Mouse (Mus musculus) neural tube, embryonic 13.5 days (tissue): ENCODE measurements at regions not wholly inside any gene's neighbourhood (a gene's known extent, or its start where the extent isn't known, plus 50 kb on each side); places are given as distances from the start of the nearest gene placed in this dataset.
"Not testable (repeated sequence)": the region's sequence is repeated elsewhere in the genome, so short reads cannot be mapped to it uniquely, and the experiment has no call there.

Source experiments
- ATAC-seq: fragments of 200-750 bp; cut with Nextera tagmentation; 2 replicates; pipeline ENCODE4 v1.8.0; 2017; ENCODE audit warnings: low read depth, mild to moderate bottlenecking, moderate TSS enrichment, moderate library complexity
- H3K27ac ChIP-seq: fragments of 300-500 bp; sonication (generic); replicated peaks from 2 replicates; pipeline ENCODE4 v1.5.1; 2015; ENCODE audit warnings: moderate library complexity, mild to moderate bottlenecking, inconsistent platforms
- H3K27me3 ChIP-seq: fragments of 300-500 bp; sonication (generic); 2 replicates; pipeline ENCODE4 v1.6.1; 2015; ENCODE audit warnings: mild to moderate bottlenecking, inconsistent platforms
- H3K36me3 ChIP-seq: fragments of 300-500 bp; sonication (generic); 2 replicates; pipeline ENCODE4 v1.6.1; 2015; ENCODE audit warnings: mild to moderate bottlenecking, inconsistent platforms
- H3K4me1 ChIP-seq: fragments of 300-500 bp; sonication (generic); replicated peaks from 2 replicates; pipeline ENCODE4 v1.6.1; 2015; ENCODE audit warnings: inconsistent platforms
- H3K4me2 ChIP-seq: fragments of 300-500 bp; sonication (generic); 2 replicates; pipeline ENCODE4 v1.6.1; 2015; ENCODE audit warnings: inconsistent platforms, mild to moderate bottlenecking, moderate library complexity
- H3K4me3 ChIP-seq: fragments of 300-500 bp; sonication (generic); 2 replicates; pipeline ENCODE4 v1.5.1; 2015; ENCODE audit warnings: mild to moderate bottlenecking, inconsistent platforms
- H3K9ac ChIP-seq: fragments of 300-500 bp; sonication (generic); 2 replicates; pipeline ENCODE4 v1.6.1; 2015; ENCODE audit warnings: moderate library complexity, mild to moderate bottlenecking, inconsistent platforms
- H3K9me3 ChIP-seq: fragments of 300-500 bp; sonication (generic); 2 replicates; pipeline ENCODE4 v1.6.1; 2016; ENCODE audit warnings: inconsistent platforms
- WGBS: fragments of 180-500 bp; shearing (Covaris S2); methylation state at CpG from one replicate; pipeline ENCODE4 v1.1.7; 2015; 5-methylcytosine and 5-hydroxymethylcytosine counted together

GRCm38 (mm10) chr9:78769168-78769567 is 153.8 kb downstream of the Cd109 start:
- H3K4me1 ChIP-seq, result no peaks in the 10 kb centered on the region
- no peak for ATAC-seq
- no peaks in the 10 kb centered on the region for H3K9me3 ChIP-seq
- no peak overlapping the region for H3K4me3 ChIP-seq
- 42% methylated on average over 5 of the region's 5 CpGs for WGBS
- no peak overlapping the region for H3K27ac ChIP-seq
- no peaks in the 10 kb centered on the region for H3K36me3 ChIP-seq
- H3K9ac ChIP-seq, result no peak overlapping the region
- no peak overlapping the region for H3K4me2 ChIP-seq
- H3K27me3 ChIP-seq, result no peaks in the 10 kb centered on the region

GRCm38 (mm10) chr9:78773936-78774335 is 158.6 kb downstream of the Cd109 start:
- H3K4me2 ChIP-seq, result no peak overlapping the region
- H3K27me3 ChIP-seq, result no peaks in the 10 kb centered on the region; the same call in 1 of the 2 replicates
- H3K36me3 ChIP-seq, result no peaks in the 10 kb centered on the region
- no peak overlapping the region for H3K27ac ChIP-seq
- no peaks in the 10 kb centered on the region for H3K9me3 ChIP-seq
- no peak for ATAC-seq
- no peaks in the 10 kb centered on the region for H3K4me1 ChIP-seq
- H3K4me3 ChIP-seq, result no peak overlapping the region
- 57% methylated on average over 3 of the region's 3 CpGs for WGBS
- H3K9ac ChIP-seq, result no peak overlapping the region

GRCm38 (mm10) chr9:78775462-78775861 is 160.1 kb downstream of the Cd109 start:
- ATAC-seq, result peak; percentile 47; the same call in 1 of the 2 replicates
- no peak overlapping the region for H3K4me3 ChIP-seq
- no peak overlapping the region for H3K27ac ChIP-seq
- H3K4me2 ChIP-seq, result no peak overlapping the region
- H3K9ac ChIP-seq, result no peak overlapping the region
- H3K9me3 ChIP-seq, result no peaks in the 10 kb centered on the region
- WGBS, result 13% methylated on average over 5 of the region's 5 CpGs
- H3K4me1 ChIP-seq, result no peaks in the 10 kb centered on the region
- H3K27me3 ChIP-seq, result no peaks in the 10 kb centered on the region; the same call in 1 of the 2 replicates
- no peaks in the 10 kb centered on the region for H3K36me3 ChIP-seq

- no peak overlapping the region for H3K27ac ChIP-seq
- no peak for ATAC-seq
- no peaks in the 10 kb centered on the region for H3K27me3 ChIP-seq
- no peaks in the 10 kb centered on the region for H3K36me3 ChIP-seq
- H3K4me3 ChIP-seq, result no peak overlapping the region
- H3K9me3 ChIP-seq, result no peaks in the 10 kb centered on the region
- H3K4me1 ChIP-seq, result no peaks in the 10 kb centered on the region
- H3K4me2 ChIP-seq, result no peak overlapping the region
- H3K9ac ChIP-seq, result no peak overlapping the region
- 89% methylated on average over 4 of the region's 4 CpGs for WGBS
These were observed 165.2 kb downstream of the Cd109 start for GRCm38 (mm10) chr9:78780595-78780994.

GRCm38 (mm10) chr9:78782297-78782696 is 167.0 kb downstream of the Cd109 start:
- Histone ChIP-seq H3K27me3 (peaks cover 2% of the 10 kb centered on the region; the same call in 1 of the 2 replicates), H3K4me3 (no peak overlapping the region), H3K4me1 (no peaks in the 10 kb centered on the region), H3K36me3 (no peaks in the 10 kb centered on the region), H3K9me3 (no peaks in the 10 kb centered on the region), H3K4me2 (no peak overlapping the region), H3K9ac (no peak overlapping the region), H3K27ac (no peak overlapping the region)
- 92% methylated on average over 4 of the region's 4 CpGs for WGBS
- no peak for ATAC-seq

DNA sequence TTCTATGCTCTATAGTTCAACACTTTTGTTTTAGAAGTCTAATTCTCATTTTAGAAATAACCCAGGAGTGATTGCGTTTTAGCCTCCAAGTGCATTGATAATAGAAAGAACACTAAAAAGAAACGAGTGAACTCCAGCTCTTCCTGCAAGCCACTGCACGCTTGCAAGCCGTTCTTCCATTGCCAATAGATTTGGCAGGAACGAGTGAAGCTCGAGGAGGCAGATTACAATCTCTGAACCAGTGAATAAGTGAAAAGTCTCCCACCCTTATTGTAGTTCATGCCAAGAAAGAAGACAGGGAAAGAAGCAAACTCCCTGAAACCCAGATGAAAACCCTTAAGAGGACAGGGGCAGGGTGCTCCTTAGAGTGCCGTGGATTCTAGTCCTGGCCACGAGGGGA is 167.5 kb downstream of the Cd109 start:
- H3K27me3 ChIP-seq, result peaks cover 4% of the 10 kb centered on the region; the same call in 1 of the 2 replicates
- H3K4me3 ChIP-seq, result no peak overlapping the region
- H3K9me3 ChIP-seq, result no peaks in the 10 kb centered on the region
- no peak overlapping the region for H3K9ac ChIP-seq
- H3K36me3 ChIP-seq, result no peaks in the 10 kb centered on the region
- ATAC-seq, result no peak
- H3K4me2 ChIP-seq, result no peak overlapping the region
- H3K4me1 ChIP-seq, result no peaks in the 10 kb centered on the region
- WGBS, result 77% methylated on average over 8 of the region's 8 CpGs
- no peak overlapping the region for H3K27ac ChIP-seq

DNA sequence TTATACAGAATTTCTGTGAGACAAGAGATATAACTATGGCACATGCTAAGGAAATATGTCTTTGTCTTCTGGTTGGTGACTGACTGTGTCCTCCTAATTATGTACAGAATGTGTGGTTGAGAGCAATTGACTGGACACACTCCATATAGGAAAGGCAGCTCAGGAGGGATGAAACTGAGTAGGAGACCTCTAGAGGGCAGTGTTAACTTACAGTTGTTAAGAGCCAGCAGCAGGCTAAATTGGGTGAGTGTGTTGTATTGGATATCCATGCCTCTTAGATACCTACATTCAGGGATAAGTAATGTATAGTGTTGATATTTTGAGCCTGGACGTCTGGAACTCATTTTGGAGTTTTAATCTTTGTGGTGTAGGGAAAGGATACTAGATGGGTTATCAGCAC is 172.5 kb downstream of the Cd109 start:
- H3K36me3 ChIP-seq, result no peaks in the 10 kb centered on the region
- no peak overlapping the region for H3K4me3 ChIP-seq
- peaks cover 4% of the 10 kb centered on the region; the same call in 1 of the 2 replicates for H3K27me3 ChIP-seq
- no peak overlapping the region for H3K4me2 ChIP-seq
- WGBS, result 6% methylated on average over 1 of the region's 1 CpGs
- H3K9me3 ChIP-seq, result no peaks in the 10 kb centered on the region
- peak; percentile 91 for ATAC-seq
- H3K9ac ChIP-seq, result no peak overlapping the region
- no peaks in the 10 kb centered on the region for H3K4me1 ChIP-seq
- no peak overlapping the region for H3K27ac ChIP-seq

- Histone ChIP-seq H3K36me3 (no peaks in the 10 kb centered on the region), H3K4me2 (no peak overlapping the region), H3K27me3 (peaks cover 4% of the 10 kb centered on the region; the same call in 1 of the 2 replicates), H3K4me3 (no peak overlapping the region), H3K4me1 (no peaks in the 10 kb centered on the region), H3K9me3 (no peaks in the 10 kb centered on the region), H3K27ac (no peak overlapping the region), H3K9ac (no peak overlapping the region)
- no peak for ATAC-seq
These were observed 174.4 kb downstream of the Cd109 start for GRCm38 (mm10) chr9:78789703-78790102.

DNA sequence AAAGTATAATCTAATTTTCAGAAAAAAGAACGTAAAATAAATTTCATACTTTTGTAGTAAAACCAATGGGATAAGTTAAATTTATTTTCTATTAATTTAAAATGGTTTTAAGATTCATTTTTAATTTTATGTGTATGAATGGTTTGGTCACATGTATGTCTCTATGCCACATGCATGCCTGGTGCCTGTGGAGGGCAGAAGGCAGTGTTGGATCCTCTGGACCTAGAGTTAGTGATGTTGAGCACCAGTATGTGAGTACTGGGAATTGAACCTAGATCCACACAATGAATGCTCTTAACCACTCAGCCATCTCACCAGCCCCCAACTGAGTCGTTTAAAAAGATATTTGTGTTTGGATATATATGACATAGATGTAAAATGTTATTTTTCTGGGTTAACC is 174.8 kb downstream of the Cd109 start:
- Histone ChIP-seq H3K4me3 (no peak overlapping the region), H3K4me2 (no peak overlapping the region), H3K9ac (no peak overlapping the region), H3K27ac (no peak overlapping the region), H3K9me3 (no peaks in the 10 kb centered on the region), H3K4me1 (no peaks in the 10 kb centered on the region), H3K27me3 (peaks cover 4% of the 10 kb centered on the region; the same call in 1 of the 2 replicates), H3K36me3 (no peaks in the 10 kb centered on the region)
- ATAC-seq, result no peak
- WGBS, result 81% methylated on average over 2 of the region's 2 CpGs

DNA sequence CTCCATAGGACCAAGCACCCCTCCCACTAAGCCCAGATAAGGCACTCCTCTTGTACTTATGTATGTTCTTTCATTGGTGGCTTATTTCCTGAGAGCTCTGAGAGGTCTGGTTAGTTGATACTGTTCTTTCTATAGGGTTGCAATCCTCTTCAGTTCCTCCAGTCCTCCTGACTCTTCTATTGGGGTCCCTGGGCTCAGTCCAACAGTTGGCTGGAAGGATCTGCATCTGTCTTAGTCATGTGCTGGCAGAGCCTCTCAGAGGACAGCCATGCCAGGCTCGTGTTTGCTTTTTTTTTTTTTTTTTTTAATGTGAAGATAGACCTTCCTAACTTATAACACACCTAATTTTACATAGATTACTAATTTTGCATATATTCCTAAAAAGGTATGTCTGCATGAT is 180.5 kb downstream of the Cd109 start:
- no peaks in the 10 kb centered on the region for H3K36me3 ChIP-seq
- no peaks in the 10 kb centered on the region for H3K4me1 ChIP-seq
- H3K9me3 ChIP-seq, result no peaks in the 10 kb centered on the region
- no peaks in the 10 kb centered on the region for H3K27me3 ChIP-seq
- ATAC-seq, result no peak
- no peak overlapping the region for H3K4me3 ChIP-seq
- H3K4me2 ChIP-seq, result no peak overlapping the region
- H3K9ac ChIP-seq, result no peak overlapping the region
- H3K27ac ChIP-seq, result no peak overlapping the region
- 72% methylated on average over 1 of the region's 1 CpGs for WGBS

DNA sequence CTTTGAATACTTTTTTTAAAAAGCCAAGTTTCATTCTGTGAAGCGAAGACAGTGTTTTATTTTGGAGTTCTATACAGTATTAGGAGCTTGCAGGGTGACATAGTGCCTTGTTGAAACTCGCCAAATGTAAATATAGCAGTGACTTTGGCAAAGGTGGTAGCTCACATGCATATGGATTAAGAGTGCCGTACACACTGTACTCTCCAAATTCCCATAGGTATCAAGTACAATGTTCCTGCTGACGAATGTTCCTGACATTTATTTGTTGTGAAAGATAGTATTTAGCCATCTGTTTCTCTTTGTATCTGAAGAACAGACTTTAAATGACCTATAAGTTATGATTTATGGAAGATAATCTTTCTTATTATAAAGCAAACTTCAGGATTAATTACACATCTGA is 201.9 kb downstream of the Cd109 start:
- Histone ChIP-seq H3K4me1 (peaks cover 4% of the 10 kb centered on the region; the same call in 1 of the 2 replicates), H3K9me3 (no peaks in the 10 kb centered on the region), H3K4me3 (no peak overlapping the region), H3K36me3 (no peaks in the 10 kb centered on the region), H3K27ac (no peak overlapping the region), H3K4me2 (no peak overlapping the region), H3K27me3 (no peaks in the 10 kb centered on the region), H3K9ac (no peak overlapping the region)
- no peak for ATAC-seq
- 75% methylated on average over 4 of the region's 4 CpGs for WGBS

DNA sequence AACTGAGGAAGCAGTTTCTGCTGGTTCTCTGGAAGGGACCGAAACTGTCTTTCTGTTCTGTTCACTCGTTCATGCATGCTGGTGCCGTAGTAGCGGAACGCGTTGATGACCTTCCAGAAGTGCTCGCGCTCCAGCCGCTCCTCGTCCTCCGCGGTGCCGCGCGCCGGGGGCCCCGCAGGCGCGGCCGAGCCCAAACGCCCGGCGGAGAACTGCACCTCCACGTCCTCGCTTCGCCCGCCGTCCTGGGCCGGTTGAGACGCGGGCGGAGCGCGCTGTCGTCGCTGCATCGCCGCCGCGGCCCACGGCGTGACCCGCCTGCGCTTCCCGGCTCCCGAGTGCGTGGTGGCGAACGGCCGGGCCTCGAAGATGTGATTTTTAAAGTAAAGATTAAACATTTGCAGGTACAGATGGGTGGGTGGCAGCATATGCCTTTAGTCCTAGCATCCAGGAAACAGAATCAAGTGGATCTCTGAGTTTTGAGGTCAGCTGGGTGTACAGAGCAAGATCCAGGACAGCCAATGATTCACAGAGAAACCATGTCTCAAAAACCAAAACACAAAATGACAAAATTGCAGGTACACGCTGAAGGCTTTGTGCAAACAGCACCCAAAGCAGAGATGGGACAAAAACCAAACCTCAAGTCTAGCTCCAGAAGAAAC is 206.3 kb downstream of the Cd109 start:
- not testable (repeated sequence) for H3K27ac ChIP-seq, H3K36me3 ChIP-seq, H3K4me1 ChIP-seq, H3K9me3 ChIP-seq, H3K27me3 ChIP-seq
- peak overlapping the region; percentile 60 for H3K4me2 ChIP-seq
- 8% methylated on average over 44 of the region's 52 CpGs for WGBS
- H3K9ac ChIP-seq, result peak overlapping the region; percentile 61
- peak; percentile 89 for ATAC-seq
- peak overlapping the region; percentile 38 for H3K4me3 ChIP-seq
